Mouse (Mus musculus) heart, adult 2 months (tissue): ENCODE measurements around the gene Bcl2l15.

Source experiments
- CTCF ChIP-seq: fragments of 200-600 bp; IDR thresholded peaks from 2 replicates; pipeline ENCODE4 v1.8.1; 2022; ENCODE audit warnings: antibody characterized with exemption, mild to moderate bottlenecking, moderate library complexity
- EP300 ChIP-seq: fragments of 200-500 bp; IDR thresholded peaks from 2 replicates; pipeline ENCODE4 v1.6.1; 2011; ENCODE audit warnings: low read depth, low read length, control low read depth; ENCODE audit not compliant: insufficient read depth

- no peak for TF ChIP-seq EP300
- no peak for TF ChIP-seq CTCF
These were observed 36.0 kb upstream of the Bcl2l15 start for GRCm38 (mm10) chr3:103796389-103796788.
